Mouse (Mus musculus): ENCODE results near the gene Neurl2. TPM values are rescaled to one million over a fixed set of nuclear protein-coding genes. Genes with fewer than 3 reads are reported as not detected.
"Not testable (repeated sequence)": the region's sequence is repeated elsewhere in the genome, so short reads cannot be mapped to it uniquely, and the experiment has no call there.

Neurl2 gene
- polyA plus RNA-seq, 1 experiment from 2014 or later: 50.6 TPM

GRCm38 (mm10) chr2:164873621-164874020 is 40.4 kb upstream of the Neurl2 start:
- ATAC-seq (replicated peaks; ENCODE audit: extremely low read depth, insufficient read depth, low FRiP score): no peak
- no peak overlapping the region for H3K4me2 ChIP-seq (ENCODE audit: low read depth, low read length)
- no peak overlapping the region for H3K4me3 ChIP-seq (ENCODE audit: low read length)
- H3K27ac ChIP-seq (ENCODE audit: low read length): peak overlapping the region; percentile 89
- H3K36me3 ChIP-seq (ENCODE audit: control insufficient read depth, insufficient read depth): 0 out of 2 replicates have a peak, but pooled peaks cover 2% of the 10 kb centered on the region
- H3K4me1 ChIP-seq (ENCODE audit: control insufficient read depth, insufficient read depth, low read length): peaks cover 24% of the 10 kb centered on the region
- 48% methylated on average over 3 of the region's 3 CpGs for WGBS
- H3K9ac ChIP-seq (ENCODE audit: low read length): peak overlapping the region; percentile 38
- H3K27me3 ChIP-seq (ENCODE audit: control insufficient read depth, insufficient read depth, low read length): no peaks in the 10 kb centered on the region
- H3K9me3 ChIP-seq (replicated peaks; ENCODE audit: control insufficient read depth, low read length): no peaks in the 10 kb centered on the region

GRCm38 (mm10) chr2:164871602-164872303 is 38.5 kb upstream of the Neurl2 start:
- H3K4me2 ChIP-seq (ENCODE audit: low read depth, low read length): no peak overlapping the region
- H3K9me3 ChIP-seq (replicated peaks; ENCODE audit: control insufficient read depth, low read length): peaks cover 7% of the 10 kb centered on the region
- no peaks in the 10 kb centered on the region for H3K36me3 ChIP-seq (ENCODE audit: control insufficient read depth, insufficient read depth)
- H3K4me1 ChIP-seq (ENCODE audit: control insufficient read depth, insufficient read depth, low read length): peaks cover 23% of the 10 kb centered on the region
- H3K4me3 ChIP-seq (ENCODE audit: low read length): no peak overlapping the region
- WGBS: 50% methylated on average over 6 of the region's 6 CpGs
- no peaks in the 10 kb centered on the region for H3K27me3 ChIP-seq (ENCODE audit: control insufficient read depth, insufficient read depth, low read length)
- H3K27ac ChIP-seq (ENCODE audit: low read length): no peak overlapping the region
- no peak for ATAC-seq (replicated peaks; ENCODE audit: extremely low read depth, insufficient read depth, low FRiP score)
- H3K9ac ChIP-seq (ENCODE audit: low read length): no peak overlapping the region

- Histone ChIP-seq H3K27ac (ENCODE audit: low read length) (no peak overlapping the region), H3K36me3 (ENCODE audit: control insufficient read depth, insufficient read depth) (no peaks in the 10 kb centered on the region), H3K9ac (ENCODE audit: low read length) (no peak overlapping the region), H3K4me1 (ENCODE audit: control insufficient read depth, insufficient read depth, low read length) (peaks cover 12% of the 10 kb centered on the region), H3K9me3 (replicated peaks; ENCODE audit: control insufficient read depth, low read length) (peaks cover 7% of the 10 kb centered on the region), H3K4me3 (ENCODE audit: low read length) (no peak overlapping the region), H3K4me2 (ENCODE audit: low read depth, low read length) (no peak overlapping the region), H3K27me3 (ENCODE audit: control insufficient read depth, insufficient read depth, low read length) (no peaks in the 10 kb centered on the region)
- 58% methylated on average over 7 of the region's 7 CpGs for WGBS
- ATAC-seq (replicated peaks; ENCODE audit: extremely low read depth, insufficient read depth, low FRiP score): no peak
These were observed 35.2 kb upstream of the Neurl2 start for GRCm38 (mm10) chr2:164868491-164868890.

DNA sequence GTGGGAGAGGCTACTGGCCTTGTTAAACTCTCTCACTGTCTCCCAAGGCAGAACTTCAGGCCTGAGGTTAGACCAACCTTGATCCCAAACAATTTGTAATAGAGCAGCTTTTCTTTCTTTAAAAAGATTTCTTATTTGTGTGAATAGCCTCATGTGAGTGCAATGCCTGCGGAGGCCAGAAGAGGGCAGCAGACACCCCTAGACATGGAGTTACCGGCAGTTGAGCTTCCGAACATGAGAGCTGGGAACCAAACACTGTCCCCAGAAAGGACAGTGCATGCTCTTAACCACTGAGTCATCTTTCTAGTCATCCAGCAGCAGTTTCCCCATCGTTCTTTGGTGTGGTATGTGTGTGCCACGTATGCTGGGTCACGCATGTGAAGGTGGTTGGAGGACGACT is 34.3 kb upstream of the Neurl2 start:
- 87% methylated on average over 7 of the region's 7 CpGs for whole genome bisulfite sequencing
- Histone ChIP-seq H3K27ac (ENCODE audit: low read length) (peak overlapping the region; percentile 90), H3K9me3 (replicated peaks; ENCODE audit: control insufficient read depth, low read length) (peaks cover 7% of the 10 kb centered on the region), H3K36me3 (ENCODE audit: control insufficient read depth, insufficient read depth) (no peaks in the 10 kb centered on the region), H3K4me1 (ENCODE audit: control insufficient read depth, insufficient read depth, low read length) (peaks cover 16% of the 10 kb centered on the region), H3K4me2 (ENCODE audit: low read depth, low read length) (no peak overlapping the region), H3K9ac (ENCODE audit: low read length) (no peak overlapping the region), H3K27me3 (ENCODE audit: control insufficient read depth, insufficient read depth, low read length) (no peaks in the 10 kb centered on the region), H3K4me3 (ENCODE audit: low read length) (no peak overlapping the region)
- ATAC-seq (replicated peaks; ENCODE audit: extremely low read depth, insufficient read depth, low FRiP score): no peak

DNA sequence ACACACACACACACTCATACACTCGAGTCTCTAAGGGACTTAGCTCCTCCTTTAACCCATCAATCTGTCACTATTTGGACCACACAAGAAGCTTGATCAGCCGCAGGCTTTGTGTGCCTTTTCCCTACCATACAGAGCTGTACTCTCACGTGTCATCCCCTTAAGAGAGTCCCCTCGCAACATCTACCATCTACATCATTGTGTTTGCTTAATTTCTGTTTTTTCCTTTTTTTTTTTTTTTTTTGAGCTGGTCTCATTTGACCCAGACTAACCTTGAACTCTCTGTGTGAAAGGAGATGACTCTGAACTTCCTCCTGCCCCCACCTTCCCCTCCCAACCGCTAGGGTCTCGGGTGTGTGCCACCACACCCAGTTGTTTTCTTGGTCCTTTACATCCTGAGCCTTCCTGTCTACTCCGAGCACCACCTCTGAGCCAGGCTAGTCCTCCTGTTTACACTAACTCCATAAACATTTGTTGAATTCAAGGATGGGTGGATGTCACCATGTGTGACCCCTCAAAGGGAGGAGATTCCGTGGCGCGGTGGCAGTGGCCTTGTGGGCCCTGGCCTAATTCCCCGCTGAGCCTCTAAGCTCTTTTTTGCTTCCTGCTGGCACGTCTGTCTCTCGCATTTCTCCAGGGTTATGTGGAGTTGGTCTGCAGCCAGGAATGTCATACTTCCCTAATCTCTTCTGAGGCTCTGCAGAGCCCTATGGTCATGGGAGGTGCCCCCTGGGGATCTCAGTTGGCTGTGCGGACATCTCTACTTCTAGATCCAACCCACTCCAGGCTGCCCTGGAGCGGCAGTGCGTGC is 33.7 kb upstream of the Neurl2 start:
- H3K4me1 ChIP-seq (ENCODE audit: control insufficient read depth, insufficient read depth, low read length): peaks cover 20% of the 10 kb centered on the region
- H3K36me3 ChIP-seq (ENCODE audit: control insufficient read depth, insufficient read depth): no peaks in the 10 kb centered on the region
- peak overlapping the region; percentile 39 for H3K9ac ChIP-seq (ENCODE audit: low read length)
- ATAC-seq (replicated peaks; ENCODE audit: extremely low read depth, insufficient read depth, low FRiP score): peak; percentile 91
- H3K9me3 ChIP-seq (replicated peaks; ENCODE audit: control insufficient read depth, low read length): peaks cover 7% of the 10 kb centered on the region
- H3K27me3 ChIP-seq (ENCODE audit: control insufficient read depth, insufficient read depth, low read length): no peaks in the 10 kb centered on the region
- H3K4me2 ChIP-seq (ENCODE audit: low read depth, low read length): no peak overlapping the region
- WGBS: 16% methylated on average over 16 of the region's 16 CpGs
- H3K4me3 ChIP-seq (ENCODE audit: low read length): no peak overlapping the region
- peak overlapping the region; percentile 90 for H3K27ac ChIP-seq (ENCODE audit: low read length)

DNA sequence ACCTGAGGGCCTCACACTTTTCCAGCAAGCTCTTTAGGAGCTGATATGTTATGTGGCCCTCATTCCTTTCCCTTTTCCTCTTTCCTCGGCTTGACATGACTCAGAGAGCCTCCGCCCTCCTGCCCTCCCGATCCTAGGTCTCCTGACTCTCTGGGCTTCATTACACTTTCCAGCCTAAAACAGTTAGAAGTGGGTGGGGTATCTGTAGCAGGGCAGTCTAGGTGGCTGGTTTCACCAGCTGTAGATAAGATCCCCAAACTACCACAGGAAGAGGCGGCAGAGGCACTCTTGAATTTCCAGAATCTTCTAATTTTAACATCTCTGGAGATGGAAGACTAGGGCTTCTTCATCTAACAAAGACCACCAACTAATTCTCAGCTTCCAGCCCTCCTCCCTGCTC is 31.3 kb upstream of the Neurl2 start:
- Histone ChIP-seq H3K9ac (ENCODE audit: low read length) (no peak overlapping the region), H3K9me3 (replicated peaks; ENCODE audit: control insufficient read depth, low read length) (peaks cover 7% of the 10 kb centered on the region), H3K4me3 (ENCODE audit: low read length) (no peak overlapping the region), H3K4me2 (ENCODE audit: low read depth, low read length) (no peak overlapping the region), H3K4me1 (ENCODE audit: control insufficient read depth, insufficient read depth, low read length) (peaks cover 31% of the 10 kb centered on the region), H3K36me3 (ENCODE audit: control insufficient read depth, insufficient read depth) (no peaks in the 10 kb centered on the region), H3K27ac (ENCODE audit: low read length) (no peak overlapping the region), H3K27me3 (ENCODE audit: control insufficient read depth, insufficient read depth, low read length) (no peaks in the 10 kb centered on the region)
- WGBS: 65% methylated on average over 4 of the region's 4 CpGs
- ATAC-seq (replicated peaks; ENCODE audit: extremely low read depth, insufficient read depth, low FRiP score): no peak

DNA sequence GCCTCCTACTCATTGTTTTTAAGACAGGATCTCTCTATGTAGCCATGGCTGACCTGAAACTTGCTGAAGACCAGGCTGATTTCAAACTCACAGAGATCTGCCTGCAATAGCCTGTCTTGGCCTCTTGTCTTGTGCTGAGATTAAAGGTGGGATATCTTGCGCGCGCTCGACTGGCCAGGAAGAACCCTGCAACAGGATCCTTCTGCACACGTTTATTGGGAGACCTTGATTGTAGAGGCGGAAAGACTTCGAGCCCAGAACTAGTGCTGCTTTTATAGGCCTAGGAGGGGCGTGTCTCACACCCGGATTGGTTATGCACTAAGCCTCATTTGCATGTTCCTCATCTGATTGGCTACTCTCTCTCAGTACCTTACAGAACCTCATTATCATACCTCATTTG is 30.2 kb upstream of the Neurl2 start:
- not testable (repeated sequence) for H3K9me3 ChIP-seq (replicated peaks; ENCODE audit: control insufficient read depth, low read length); H3K27me3 ChIP-seq (ENCODE audit: control insufficient read depth, insufficient read depth, low read length); ATAC-seq (replicated peaks; ENCODE audit: extremely low read depth, insufficient read depth, low FRiP score); H3K9ac ChIP-seq (ENCODE audit: low read length); H3K27ac ChIP-seq (ENCODE audit: low read length); H3K36me3 ChIP-seq (ENCODE audit: control insufficient read depth, insufficient read depth); H3K4me3 ChIP-seq (ENCODE audit: low read length); H3K4me2 ChIP-seq (ENCODE audit: low read depth, low read length)
- peaks cover 31% of the 10 kb centered on the region for H3K4me1 ChIP-seq (ENCODE audit: control insufficient read depth, insufficient read depth, low read length)
- WGBS: 91% methylated on average over 8 of the region's 9 CpGs

DNA sequence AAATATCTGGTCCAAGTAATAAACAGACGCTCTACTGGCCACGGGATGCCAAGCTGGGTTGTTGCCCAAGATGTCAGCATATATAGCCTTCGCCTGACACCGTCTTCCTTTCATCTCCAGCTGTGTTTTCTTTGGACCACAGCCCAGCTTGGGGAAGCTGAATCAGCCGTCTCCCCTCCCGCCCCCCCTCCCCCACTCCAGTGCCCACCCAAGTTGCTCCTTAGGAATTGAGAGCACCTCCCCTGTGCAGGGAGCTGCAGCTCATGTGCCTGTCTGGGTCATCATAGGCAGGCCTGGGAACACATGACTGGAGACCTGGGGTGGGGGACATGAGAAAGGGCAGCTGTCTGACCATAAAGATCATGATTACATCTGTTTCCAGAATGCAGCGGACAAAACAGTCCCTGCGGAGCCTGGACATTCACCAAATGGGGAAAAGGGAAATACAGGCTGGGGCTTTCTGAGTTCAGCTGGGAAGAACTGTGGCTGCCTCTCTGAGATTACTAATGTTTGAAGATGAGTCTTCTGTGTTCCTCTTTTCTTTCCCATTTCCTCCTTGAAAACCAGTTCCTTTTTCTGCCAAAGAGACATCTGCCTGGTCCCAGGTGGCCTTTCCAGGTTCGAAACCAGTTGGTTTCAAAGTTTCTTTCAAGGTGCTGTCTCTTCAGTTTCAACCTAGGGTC is 29.1 kb upstream of the Neurl2 start:
- peak; percentile 38 for ATAC-seq (replicated peaks; ENCODE audit: extremely low read depth, insufficient read depth, low FRiP score)
- peak overlapping the region; percentile 70 for H3K27ac ChIP-seq (ENCODE audit: low read length)
- peaks cover 31% of the 10 kb centered on the region for H3K4me1 ChIP-seq (ENCODE audit: control insufficient read depth, insufficient read depth, low read length)
- H3K4me2 ChIP-seq (ENCODE audit: low read depth, low read length): peak overlapping the region; percentile 3; the same call in 1 of the 2 replicates
- peaks cover 4% of the 10 kb centered on the region for H3K27me3 ChIP-seq (ENCODE audit: control insufficient read depth, insufficient read depth, low read length)
- H3K4me3 ChIP-seq (ENCODE audit: low read length): no peak overlapping the region
- H3K9ac ChIP-seq (ENCODE audit: low read length): no peak overlapping the region
- no peaks in the 10 kb centered on the region for H3K36me3 ChIP-seq (ENCODE audit: control insufficient read depth, insufficient read depth)
- 35% methylated on average over 9 of the region's 9 CpGs for WGBS
- H3K9me3 ChIP-seq (replicated peaks; ENCODE audit: control insufficient read depth, low read length): no peaks in the 10 kb centered on the region

DNA sequence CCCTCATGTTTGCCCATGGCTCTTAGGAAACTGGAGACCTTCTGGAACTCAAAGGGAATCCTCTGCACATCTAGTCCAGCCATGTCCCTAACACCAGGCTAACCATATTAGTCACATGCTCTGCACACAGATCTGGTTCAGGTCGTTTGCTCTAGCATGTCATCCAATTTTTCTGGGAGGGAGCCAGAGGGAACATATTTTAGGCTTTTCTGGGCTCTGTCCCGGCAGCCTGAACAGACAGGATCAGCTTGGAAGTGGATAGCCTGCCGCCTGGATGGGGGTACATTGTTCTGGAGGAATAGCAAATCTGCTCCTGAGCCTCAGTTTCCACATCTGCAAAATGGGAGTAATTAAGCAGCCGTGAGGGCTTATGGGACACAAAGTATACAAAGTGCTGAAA is 27.8 kb upstream of the Neurl2 start:
- 58% methylated on average over 4 of the region's 4 CpGs for WGBS
- H3K9me3 ChIP-seq (replicated peaks; ENCODE audit: control insufficient read depth, low read length): no peaks in the 10 kb centered on the region
- no peak overlapping the region for H3K9ac ChIP-seq (ENCODE audit: low read length)
- H3K36me3 ChIP-seq (ENCODE audit: control insufficient read depth, insufficient read depth): no peaks in the 10 kb centered on the region
- peaks cover 28% of the 10 kb centered on the region for H3K4me1 ChIP-seq (ENCODE audit: control insufficient read depth, insufficient read depth, low read length)
- no peak for ATAC-seq (replicated peaks; ENCODE audit: extremely low read depth, insufficient read depth, low FRiP score)
- no peak overlapping the region for H3K4me3 ChIP-seq (ENCODE audit: low read length)
- H3K27me3 ChIP-seq (ENCODE audit: control insufficient read depth, insufficient read depth, low read length): peaks cover 12% of the 10 kb centered on the region
- H3K27ac ChIP-seq (ENCODE audit: low read length): no peak overlapping the region
- H3K4me2 ChIP-seq (ENCODE audit: low read depth, low read length): no peak overlapping the region

All from heart, embryonic 16.5 days (tissue).